Mouse (Mus musculus): ENCODE results near the gene Ldb1. TPM values are rescaled to one million over a fixed set of nuclear protein-coding genes. Genes with fewer than 3 reads are reported as not detected.

Gene Ldb1
- polyA plus RNA-seq (2014; fragmentation: Nextera tagmentation; extraction: Ambion mirVana), result 93.1 and 97.6 TPM in 2 replicates

GRCm38 (mm10) chr19:46044993-46045695, at the start of gene Ldb1:
Gene Ldb1, minus strand, starts transcription at chr19:46045214.
- Histone ChIP-seq H3K4me3 (ENCODE audit: low read depth, low read length) (peak within 1 kb of the TSS; percentile 78), H3K4me2 (ENCODE audit: low read depth, severe bottlenecking) (peak within 1 kb of the TSS; percentile 47), H3K27ac (replicated peaks; ENCODE audit: low read depth, low read length) (peak within 1 kb of the TSS; percentile 94), H3K36me3 (ENCODE audit: control insufficient read depth, insufficient read depth, low read length) (no peaks in the 10 kb centered on the region), H3K27me3 (ENCODE audit: control insufficient read depth, insufficient read depth, low read length) (no peaks in the 10 kb centered on the region), H3K9ac (ENCODE audit: low read length) (peak within 1 kb of the TSS; percentile 97), H3K4me1 (ENCODE audit: control insufficient read depth, insufficient read depth, low read length) (peaks cover 35% of the 10 kb centered on the region), H3K9me3 (ENCODE audit: control insufficient read depth, low read length) (no peaks in the 10 kb centered on the region)
- peak; percentile 60 for ATAC-seq (ENCODE audit: insufficient number of reproducible peaks, low FRiP score, low TSS enrichment, low read depth)
- under 1% methylated on average over 80 of the region's 84 CpGs for WGBS
- DNase-seq (ENCODE audit: low spot score), result peak; percentile 87

DNA sequence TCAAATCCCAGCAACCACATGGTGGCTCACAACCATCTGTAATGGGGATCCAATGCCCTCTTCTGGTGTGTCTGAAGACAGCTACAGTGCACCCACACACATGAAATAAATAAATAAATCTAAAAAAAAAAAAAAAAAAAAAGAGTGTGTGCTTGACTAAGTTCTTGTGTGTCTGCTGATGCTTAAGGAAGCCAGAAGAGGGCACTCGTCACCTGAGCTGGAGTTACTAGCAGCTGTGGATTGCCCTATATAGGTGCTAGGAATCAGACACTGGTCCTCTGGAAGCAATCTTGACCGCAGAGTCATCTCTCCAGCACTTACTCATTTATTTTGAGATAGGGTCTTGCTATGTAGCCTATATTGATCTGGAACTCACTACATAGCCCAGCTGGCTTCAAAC, 49.1 kb upstream of the Ldb1 start:
- WGBS, result 96% methylated on average over 2 of the region's 2 CpGs
- no peaks in the 10 kb centered on the region for H3K9me3 ChIP-seq (ENCODE audit: control insufficient read depth, low read length)
- no peak for ATAC-seq (ENCODE audit: insufficient number of reproducible peaks, low FRiP score, low TSS enrichment, low read depth)
- no peak overlapping the region for H3K9ac ChIP-seq (ENCODE audit: low read length)
- H3K27me3 ChIP-seq (ENCODE audit: control insufficient read depth, insufficient read depth, low read length), result no peaks in the 10 kb centered on the region
- H3K36me3 ChIP-seq (ENCODE audit: control insufficient read depth, insufficient read depth, low read length), result no peaks in the 10 kb centered on the region
- no peak for DNase-seq (ENCODE audit: low spot score)
- no peak overlapping the region for H3K4me3 ChIP-seq (ENCODE audit: low read depth, low read length)
- H3K4me2 ChIP-seq (ENCODE audit: low read depth, severe bottlenecking), result no peak overlapping the region
- no peaks in the 10 kb centered on the region for H3K4me1 ChIP-seq (ENCODE audit: control insufficient read depth, insufficient read depth, low read length)
- no peak overlapping the region for H3K27ac ChIP-seq (replicated peaks; ENCODE audit: low read depth, low read length)

DNA sequence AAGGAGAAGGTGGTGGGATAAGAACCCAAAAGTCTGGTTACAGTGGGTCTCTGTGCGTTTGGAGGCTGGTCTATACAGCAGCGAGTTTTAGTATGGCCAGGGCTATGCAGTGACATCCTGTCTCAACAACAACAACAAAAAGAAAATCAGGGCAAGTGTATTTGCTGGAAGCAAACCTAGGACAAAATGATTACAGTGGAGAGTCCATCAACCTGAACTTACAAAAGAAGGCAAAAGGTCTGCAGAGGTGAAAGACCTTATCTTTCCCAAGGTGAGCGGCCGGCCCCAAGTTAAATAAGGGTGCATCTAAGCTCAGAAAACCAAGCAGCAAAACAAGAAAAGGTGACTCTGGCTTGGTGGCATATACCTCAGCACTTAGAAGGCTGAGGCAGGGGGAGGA, 46.6 kb upstream of the Ldb1 start:
- Histone ChIP-seq H3K4me1 (ENCODE audit: control insufficient read depth, insufficient read depth, low read length) (no peaks in the 10 kb centered on the region), H3K27me3 (ENCODE audit: control insufficient read depth, insufficient read depth, low read length) (no peaks in the 10 kb centered on the region), H3K9me3 (ENCODE audit: control insufficient read depth, low read length) (no peaks in the 10 kb centered on the region), H3K4me3 (ENCODE audit: low read depth, low read length) (no peak overlapping the region), H3K27ac (replicated peaks; ENCODE audit: low read depth, low read length) (no peak overlapping the region), H3K9ac (ENCODE audit: low read length) (no peak overlapping the region), H3K36me3 (ENCODE audit: control insufficient read depth, insufficient read depth, low read length) (no peaks in the 10 kb centered on the region), H3K4me2 (ENCODE audit: low read depth, severe bottlenecking) (no peak overlapping the region)
- ATAC-seq (ENCODE audit: insufficient number of reproducible peaks, low FRiP score, low TSS enrichment, low read depth) (no peak), DNase-seq (ENCODE audit: low spot score) (no peak)
- 88% methylated on average over 4 of the region's 4 CpGs for WGBS

- peaks cover 14% of the 10 kb centered on the region; the same call in 1 of the 2 replicates for H3K36me3 ChIP-seq (ENCODE audit: control insufficient read depth, insufficient read depth, low read length)
- no peaks in the 10 kb centered on the region for H3K27me3 ChIP-seq (ENCODE audit: control insufficient read depth, insufficient read depth, low read length)
- H3K9me3 ChIP-seq (ENCODE audit: control insufficient read depth, low read length), result no peaks in the 10 kb centered on the region
- H3K4me2 ChIP-seq (ENCODE audit: low read depth, severe bottlenecking), result no peak overlapping the region
- WGBS, result 90% methylated on average over 7 of the region's 7 CpGs
- H3K27ac ChIP-seq (replicated peaks; ENCODE audit: low read depth, low read length), result no peak overlapping the region
- DNase-seq (ENCODE audit: low spot score) (no peak), ATAC-seq (ENCODE audit: insufficient number of reproducible peaks, low FRiP score, low TSS enrichment, low read depth) (no peak)
- no peak overlapping the region for H3K4me3 ChIP-seq (ENCODE audit: low read depth, low read length)
- no peaks in the 10 kb centered on the region for H3K4me1 ChIP-seq (ENCODE audit: control insufficient read depth, insufficient read depth, low read length)
- no peak overlapping the region for H3K9ac ChIP-seq (ENCODE audit: low read length)
These were observed 42.9 kb upstream of the Ldb1 start for GRCm38 (mm10) chr19:46087871-46088270.

DNA sequence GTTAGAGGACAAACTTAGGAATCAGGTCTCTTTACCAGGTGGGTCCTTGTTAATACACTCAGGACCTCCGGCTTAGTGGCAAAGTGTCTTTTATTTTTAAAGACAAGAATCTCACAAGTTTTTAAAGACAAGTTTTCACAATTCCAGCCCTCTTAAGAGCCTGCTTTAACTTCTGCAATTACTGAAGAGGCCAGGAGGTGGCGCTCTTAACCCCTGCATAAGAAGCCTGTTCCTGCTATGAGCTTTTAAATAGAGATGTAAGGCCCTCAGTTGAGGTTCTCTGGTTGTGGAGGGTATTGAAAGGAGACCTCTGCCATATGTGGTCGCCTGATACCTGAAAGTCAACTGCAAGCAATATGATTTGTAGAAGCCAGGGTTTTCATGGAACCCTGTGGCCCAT, 41.3 kb upstream of the Ldb1 start:
- ATAC-seq (ENCODE audit: insufficient number of reproducible peaks, low FRiP score, low TSS enrichment, low read depth), result no peak
- 51% methylated on average over 3 of the region's 3 CpGs for WGBS
- peaks cover 27% of the 10 kb centered on the region; the same call in 1 of the 2 replicates for H3K36me3 ChIP-seq (ENCODE audit: control insufficient read depth, insufficient read depth, low read length)

GRCm38 (mm10) chr19:46085185-46085584, 40.2 kb upstream of the Ldb1 start:
- Histone ChIP-seq H3K27me3 (ENCODE audit: control insufficient read depth, insufficient read depth, low read length) (no peaks in the 10 kb centered on the region), H3K4me1 (ENCODE audit: control insufficient read depth, insufficient read depth, low read length) (no peaks in the 10 kb centered on the region), H3K4me3 (ENCODE audit: low read depth, low read length) (no peak overlapping the region), H3K36me3 (ENCODE audit: control insufficient read depth, insufficient read depth, low read length) (peaks cover 27% of the 10 kb centered on the region; the same call in 1 of the 2 replicates), H3K9me3 (ENCODE audit: control insufficient read depth, low read length) (no peaks in the 10 kb centered on the region), H3K9ac (ENCODE audit: low read length) (no peak overlapping the region), H3K27ac (replicated peaks; ENCODE audit: low read depth, low read length) (no peak overlapping the region), H3K4me2 (ENCODE audit: low read depth, severe bottlenecking) (no peak overlapping the region)
- 97% methylated on average over 8 of the region's 8 CpGs for WGBS
- ATAC-seq (ENCODE audit: insufficient number of reproducible peaks, low FRiP score, low TSS enrichment, low read depth) (no peak), DNase-seq (ENCODE audit: low spot score) (no peak)

More for the DNA sequence above, 41.3 kb upstream of the Ldb1 start:
- Histone ChIP-seq H3K4me1 (ENCODE audit: control insufficient read depth, insufficient read depth, low read length) (no peaks in the 10 kb centered on the region), H3K4me3 (ENCODE audit: low read depth, low read length) (no peak overlapping the region), H3K9me3 (ENCODE audit: control insufficient read depth, low read length) (no peaks in the 10 kb centered on the region), H3K27me3 (ENCODE audit: control insufficient read depth, insufficient read depth, low read length) (no peaks in the 10 kb centered on the region), H3K4me2 (ENCODE audit: low read depth, severe bottlenecking) (no peak overlapping the region), H3K9ac (ENCODE audit: low read length) (no peak overlapping the region), H3K27ac (replicated peaks; ENCODE audit: low read depth, low read length) (no peak overlapping the region)
- DNase-seq (ENCODE audit: low spot score), result peak; percentile 57

- no peak for ATAC-seq (ENCODE audit: insufficient number of reproducible peaks, low FRiP score, low TSS enrichment, low read depth)
- no peak overlapping the region for H3K27ac ChIP-seq (replicated peaks; ENCODE audit: low read depth, low read length)
- H3K4me1 ChIP-seq (ENCODE audit: control insufficient read depth, insufficient read depth, low read length), result peaks cover 4% of the 10 kb centered on the region; the same call in 1 of the 2 replicates
These were observed 33.5 kb upstream of the Ldb1 start for GRCm38 (mm10) chr19:46078535-46078934.

GRCm38 (mm10) chr19:46075616-46076607, 30.9 kb upstream of the Ldb1 start, which contains the start of gene Nolc1:
Gene Nolc1, plus strand, starts transcription at chr19:46075863.
- DNase-seq (ENCODE audit: low spot score) (peak; percentile 99), ATAC-seq (ENCODE audit: insufficient number of reproducible peaks, low FRiP score, low TSS enrichment, low read depth) (peak; percentile 92)
- H3K4me3 ChIP-seq (ENCODE audit: low read depth, low read length), result peak within 1 kb of the TSS; percentile 92
- peak within 1 kb of the TSS; percentile 18; the same call in 1 of the 2 replicates for H3K27ac ChIP-seq (replicated peaks; ENCODE audit: low read depth, low read length)
- peak within 1 kb of the TSS; percentile 84 for H3K4me2 ChIP-seq (ENCODE audit: low read depth, severe bottlenecking)
- under 1% methylated on average over 66 of the region's 66 CpGs for WGBS
- H3K9me3 ChIP-seq (ENCODE audit: control insufficient read depth, low read length), result no peaks in the 10 kb centered on the region
- H3K9ac ChIP-seq (ENCODE audit: low read length), result peak within 1 kb of the TSS; percentile 73
- H3K36me3 ChIP-seq (ENCODE audit: control insufficient read depth, insufficient read depth, low read length), result peaks cover 10% of the 10 kb centered on the region; the same call in 1 of the 2 replicates
- no peaks in the 10 kb centered on the region for H3K27me3 ChIP-seq (ENCODE audit: control insufficient read depth, insufficient read depth, low read length)
- H3K4me1 ChIP-seq (ENCODE audit: control insufficient read depth, insufficient read depth, low read length), result peaks cover 4% of the 10 kb centered on the region; the same call in 1 of the 2 replicates

More at GRCm38 (mm10) chr19:46078535-46078934, 33.5 kb upstream of the Ldb1 start:
- 65% methylated on average over 3 of the region's 3 CpGs for WGBS
- no peak for DNase-seq (ENCODE audit: low spot score)
- no peaks in the 10 kb centered on the region for H3K9me3 ChIP-seq (ENCODE audit: control insufficient read depth, low read length)
- peaks cover 17% of the 10 kb centered on the region; the same call in 1 of the 2 replicates for H3K36me3 ChIP-seq (ENCODE audit: control insufficient read depth, insufficient read depth, low read length)
- H3K9ac ChIP-seq (ENCODE audit: low read length), result no peak overlapping the region
- no peaks in the 10 kb centered on the region for H3K27me3 ChIP-seq (ENCODE audit: control insufficient read depth, insufficient read depth, low read length)
- no peak overlapping the region for H3K4me2 ChIP-seq (ENCODE audit: low read depth, severe bottlenecking)
- H3K4me3 ChIP-seq (ENCODE audit: low read depth, low read length), result no peak overlapping the region
